Mouse (Mus musculus): Measurements from ENCODE around the gene Gm9733.

- no peak for TF ChIP-seq EP300 (IDR thresholded peaks at IDR 0.05)
- TF ChIP-seq CTCF (IDR thresholded peaks at IDR 0.05), result no peak
These were observed 56.1 kb downstream of the Gm9733 start for GRCm38 (mm10) chr3:15275899-15276526.

Data from lung, postnatal 0 days (tissue).